Mouse (Mus musculus) lung, postnatal 0 days (tissue): ENCODE measurements at regions not wholly inside any gene's neighbourhood (a gene's known extent, or its start where the extent isn't known, plus 50 kb on each side); places are given as distances from the start of the nearest gene placed in this dataset.

ENCODE experiments used
- ATAC-seq: fragments of 200-750 bp; cut with Nextera tagmentation; 2 replicates; pipeline ENCODE4 v1.8.0; 2017; ENCODE audit warnings: moderate library complexity
- DNase-seq: peaks from one replicate; pipeline ENCODE4 v3.0.0-alpha.2; 2016; ENCODE audit warnings: low spot score
- H3K27ac ChIP-seq: fragments of 300-500 bp; sonication (generic); 2 replicates; pipeline ENCODE4 v1.5.1; 2014; ENCODE audit warnings: antibody characterized with exemption, mild to moderate bottlenecking, low read length, mixed read lengths
- H3K27me3 ChIP-seq: fragments of 300-500 bp; sonication (generic); replicated peaks from 2 replicates; pipeline ENCODE4 v1.6.1; 2014; ENCODE audit warnings: low read length, mixed read lengths; ENCODE audit not compliant: insufficient read depth
- H3K36me3 ChIP-seq: fragments of 300-500 bp; sonication (generic); 2 replicates; pipeline ENCODE4 v1.6.1; 2014; ENCODE audit warnings: low read length, mixed read lengths; ENCODE audit not compliant: insufficient read depth
- H3K4me1 ChIP-seq: fragments of 300-500 bp; sonication (generic); 2 replicates; pipeline ENCODE4 v1.6.1; 2014; ENCODE audit warnings: antibody characterized with exemption, low read depth, low read length, mixed read lengths; ENCODE audit not compliant: insufficient read depth
- H3K4me2 ChIP-seq: fragments of 300-500 bp; sonication (generic); replicated peaks from 2 replicates; pipeline ENCODE4 v1.6.1; 2014; ENCODE audit warnings: low read depth, mild to moderate bottlenecking, low read length, moderate library complexity, mixed read lengths
- H3K4me3 ChIP-seq: fragments of 300-500 bp; sonication (generic); 2 replicates; pipeline ENCODE4 v1.5.1; 2014; ENCODE audit warnings: low read depth, low read length
- H3K9ac ChIP-seq: fragments of 300-500 bp; sonication (generic); replicated peaks from 2 replicates; pipeline ENCODE4 v1.6.1; 2014; ENCODE audit warnings: low read depth, mild to moderate bottlenecking
- H3K9me3 ChIP-seq: fragments of 300-500 bp; sonication (generic); 2 replicates; pipeline ENCODE4 v1.6.1; 2016; ENCODE audit warnings: low read length, mixed read lengths
- CTCF ChIP-seq: IDR thresholded peaks from 2 replicates; pipeline ENCODE4 v1.5.1; 2016; ENCODE audit warnings: antibody characterized with exemption, mild to moderate bottlenecking
- EP300 ChIP-seq: IDR thresholded peaks from 2 replicates; pipeline ENCODE4 v1.6.1; 2016; ENCODE audit warnings: antibody characterized with exemption, mild to moderate bottlenecking, control low read depth
- WGBS: fragments of 180-500 bp; shearing (Covaris S2); extraction: QIAGEN DNeasy Blood & Tissue Kit; methylation state at CpG from one replicate; pipeline ENCODE4 v1.1.7; 2014; 5-methylcytosine and 5-hydroxymethylcytosine counted together

- WGBS, result 57% methylated on average over 6 of the region's 6 CpGs
- Histone ChIP-seq H3K4me1 (no peaks in the 10 kb centered on the region), H3K4me2 (no peak overlapping the region), H3K4me3 (no peak overlapping the region), H3K27me3 (no peaks in the 10 kb centered on the region), H3K27ac (no peak overlapping the region), H3K36me3 (no peaks in the 10 kb centered on the region), H3K9ac (no peak overlapping the region), H3K9me3 (no peaks in the 10 kb centered on the region)
- DNase-seq, result no peak
- TF ChIP-seq CTCF (no peak), EP300 (no peak)
- no peak for ATAC-seq
These were observed 64.8 kb upstream of the Tmem45b start for GRCm38 (mm10) chr9:31529021-31529420.

DNA sequence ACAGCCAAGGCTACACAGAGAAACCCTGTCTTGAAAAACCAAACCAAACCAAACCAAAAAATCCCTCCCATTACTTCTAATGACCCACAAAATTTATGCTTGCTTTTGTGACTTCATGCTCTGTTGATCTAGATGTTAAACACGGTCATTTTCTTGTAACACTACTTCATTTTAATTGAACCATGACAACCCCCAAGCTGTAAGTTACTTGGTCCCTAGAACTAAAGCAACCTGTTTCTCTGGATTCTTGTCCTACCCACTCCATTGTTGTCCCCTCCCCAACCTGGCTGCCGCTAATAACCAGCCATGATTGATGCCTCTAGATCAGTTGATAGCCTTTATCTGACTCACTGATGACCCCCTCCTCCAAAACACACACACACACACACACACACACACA is 63.0 kb upstream of the Tmem45b start:
- no peak for ATAC-seq

More for the DNA sequence above, 63.0 kb upstream of the Tmem45b start:
- H3K27ac ChIP-seq, result no peak overlapping the region
- no peaks in the 10 kb centered on the region for H3K9me3 ChIP-seq
- H3K27me3 ChIP-seq, result no peaks in the 10 kb centered on the region
- H3K4me3 ChIP-seq, result no peak overlapping the region
- H3K36me3 ChIP-seq, result no peaks in the 10 kb centered on the region
- no peaks in the 10 kb centered on the region for H3K4me1 ChIP-seq
- 70% methylated on average over 2 of the region's 2 CpGs for WGBS
- TF ChIP-seq EP300 (no peak), CTCF (no peak)
- DNase-seq, result no peak
- H3K4me2 ChIP-seq, result no peak overlapping the region
- no peak overlapping the region for H3K9ac ChIP-seq
